Mouse (Mus musculus): ENCODE measurements around the gene Kif5c. TPM values are rescaled to one million over a fixed set of nuclear protein-coding genes. Genes with fewer than 3 reads are reported as not detected.

Gene Kif5c
- polyA plus RNA-seq, 2 experiments, result 4.5 to 5.3 TPM

DNA sequence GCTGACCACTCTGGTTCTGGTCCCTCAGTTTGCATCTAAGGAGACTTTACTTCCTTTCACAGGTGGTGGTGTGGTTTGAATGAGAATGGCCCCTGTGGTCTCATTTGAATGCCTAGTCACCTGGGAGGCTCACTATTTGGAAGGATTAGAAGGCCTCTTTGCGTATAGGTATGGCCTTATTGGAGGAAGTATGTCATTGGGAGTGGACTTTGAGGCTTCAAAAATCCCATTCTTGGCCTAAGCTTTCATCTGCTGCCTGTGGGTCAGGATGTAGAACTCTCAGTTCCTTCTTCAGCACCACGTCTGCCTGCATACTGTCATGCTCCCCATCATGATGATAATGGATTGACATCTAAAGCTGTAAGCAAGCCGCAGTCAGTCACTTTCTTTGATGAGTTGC, 134.0 kb downstream of the Kif5c start:
- no peak for TF ChIP-seq POLR2A (IDR thresholded peaks at IDR 0.05; ENCODE audit: borderline replicate concordance, extremely low read depth, insufficient read depth, insufficient read length)
- WGBS, result 97% methylated on average over 3 of the region's 3 CpGs
- DNase-seq (ENCODE audit: low spot score) (no peak), ATAC-seq (ENCODE audit: low FRiP score, low read depth) (no peak)
- Histone ChIP-seq H3K27me3 (ENCODE audit: control insufficient read depth, insufficient read depth, low read length) (no peaks in the 10 kb centered on the region), H3K4me1 (ENCODE audit: control insufficient read depth, insufficient read depth, low read length) (no peaks in the 10 kb centered on the region), H3K9me3 (ENCODE audit: control insufficient read depth, low read length) (no peaks in the 10 kb centered on the region), H3K4me3 (replicated peaks; ENCODE audit: low read length) (no peak overlapping the region), H3K9ac (ENCODE audit: low read depth, low read length, severe bottlenecking) (no peak overlapping the region), H3K36me3 (ENCODE audit: control insufficient read depth, insufficient read depth, low read length) (peaks cover 16% of the 10 kb centered on the region), H3K27ac (replicated peaks; ENCODE audit: low read depth, low read length) (no peak overlapping the region), H3K4me2 (replicated peaks; ENCODE audit: low read depth, low read length, severe bottlenecking) (no peak overlapping the region)

DNA sequence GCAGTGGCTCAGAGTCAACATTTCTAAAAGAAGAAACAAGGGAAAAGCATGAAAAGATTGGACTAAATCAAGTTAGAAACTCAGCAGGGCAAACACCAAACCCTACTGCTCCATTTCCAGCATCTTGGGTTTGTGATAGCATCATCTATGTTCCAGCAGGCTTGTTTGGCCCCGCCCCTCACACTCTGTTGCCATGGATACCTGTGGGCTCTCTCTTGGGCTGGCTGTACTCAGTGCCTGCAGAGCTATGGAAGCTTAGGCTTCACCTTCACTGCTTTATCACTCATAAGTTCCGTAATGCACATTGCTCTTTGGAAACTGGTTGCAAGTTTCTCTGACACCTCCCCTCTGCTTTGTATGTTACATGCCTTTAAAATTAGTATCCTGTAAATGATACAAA, 136.0 kb downstream of the Kif5c start:
- DNase-seq (ENCODE audit: low spot score) (no peak), ATAC-seq (ENCODE audit: low FRiP score, low read depth) (no peak)
- Histone ChIP-seq H3K27me3 (ENCODE audit: control insufficient read depth, insufficient read depth, low read length) (no peaks in the 10 kb centered on the region), H3K27ac (replicated peaks; ENCODE audit: low read depth, low read length) (no peak overlapping the region), H3K9ac (ENCODE audit: low read depth, low read length, severe bottlenecking) (no peak overlapping the region), H3K4me1 (ENCODE audit: control insufficient read depth, insufficient read depth, low read length) (no peaks in the 10 kb centered on the region), H3K9me3 (ENCODE audit: control insufficient read depth, low read length) (no peaks in the 10 kb centered on the region), H3K36me3 (ENCODE audit: control insufficient read depth, insufficient read depth, low read length) (peaks cover 22% of the 10 kb centered on the region), H3K4me3 (replicated peaks; ENCODE audit: low read length) (no peak overlapping the region), H3K4me2 (replicated peaks; ENCODE audit: low read depth, low read length, severe bottlenecking) (no peak overlapping the region)
- WGBS, result 52% methylated on average over 2 of the region's 2 CpGs
- no peak for TF ChIP-seq POLR2A (IDR thresholded peaks at IDR 0.05; ENCODE audit: borderline replicate concordance, extremely low read depth, insufficient read depth, insufficient read length)

DNA sequence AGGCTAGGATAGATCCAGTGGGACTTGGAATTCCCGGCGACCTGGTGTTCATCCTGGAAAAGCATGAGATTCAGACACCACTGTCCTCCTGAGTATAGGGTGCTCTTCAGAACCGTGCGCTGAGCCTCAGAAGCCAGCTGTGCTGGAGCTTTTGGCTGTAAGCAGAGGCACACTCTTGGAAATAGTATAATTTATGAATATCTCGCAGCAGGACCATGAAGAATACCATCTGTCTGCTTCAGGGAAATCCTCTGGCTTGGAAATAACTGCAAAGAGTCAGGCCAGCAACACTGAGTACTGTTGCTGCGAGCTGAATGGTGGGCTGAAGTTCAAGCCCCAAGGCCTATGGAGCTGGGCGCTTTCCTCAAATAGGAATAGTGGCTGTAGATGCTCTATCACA, 138.5 kb downstream of the Kif5c start:
- 90% methylated on average over 7 of the region's 7 CpGs for WGBS

DNA sequence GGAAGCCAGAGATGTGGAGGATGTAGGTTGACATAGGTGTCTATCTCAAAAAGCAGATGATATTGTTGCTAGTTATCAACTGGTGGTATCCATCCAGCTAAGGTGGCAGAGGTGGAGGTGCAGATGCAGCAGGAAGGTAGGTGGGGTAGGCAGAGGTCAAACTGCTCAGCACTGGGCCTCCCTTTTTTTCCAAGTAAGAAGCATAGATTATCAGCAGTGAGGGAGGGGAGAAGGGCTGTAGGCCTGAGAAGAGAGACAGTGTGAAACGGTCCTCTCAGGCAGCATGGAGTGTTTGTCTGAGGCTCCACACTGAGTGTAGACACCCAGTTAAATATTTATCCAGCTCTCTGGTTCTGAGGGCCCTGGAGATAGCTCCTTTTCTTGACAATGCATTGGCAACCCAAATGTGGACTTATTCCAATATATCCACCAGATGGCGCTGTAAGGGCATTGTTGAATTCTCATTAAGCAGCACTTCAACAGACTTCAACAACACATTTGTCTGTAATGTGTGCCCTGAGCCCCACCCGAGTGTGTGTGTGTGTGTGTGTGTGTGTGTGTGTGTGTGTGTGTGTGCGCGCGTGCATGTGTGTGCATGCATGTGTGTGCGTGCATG, 145.3 kb downstream of the Kif5c start:
- no peaks in the 10 kb centered on the region; the same call in 1 of the 2 replicates for H3K36me3 ChIP-seq (ENCODE audit: control insufficient read depth, insufficient read depth, low read length)
- H3K9me3 ChIP-seq (ENCODE audit: control insufficient read depth, low read length), result no peaks in the 10 kb centered on the region
- no peak for TF ChIP-seq POLR2A (IDR thresholded peaks at IDR 0.05; ENCODE audit: borderline replicate concordance, extremely low read depth, insufficient read depth, insufficient read length)
- H3K27ac ChIP-seq (replicated peaks; ENCODE audit: low read depth, low read length), result no peak overlapping the region
- ATAC-seq (ENCODE audit: low FRiP score, low read depth) (no peak), DNase-seq (ENCODE audit: low spot score) (peak; percentile 89)
- no peak overlapping the region for H3K4me3 ChIP-seq (replicated peaks; ENCODE audit: low read length)
- no peak overlapping the region for H3K4me2 ChIP-seq (replicated peaks; ENCODE audit: low read depth, low read length, severe bottlenecking)
- H3K4me1 ChIP-seq (ENCODE audit: control insufficient read depth, insufficient read depth, low read length), result no peaks in the 10 kb centered on the region
- WGBS, result 43% methylated on average over 7 of the region's 7 CpGs
- H3K9ac ChIP-seq (ENCODE audit: low read depth, low read length, severe bottlenecking), result no peak overlapping the region
- no peaks in the 10 kb centered on the region for H3K27me3 ChIP-seq (ENCODE audit: control insufficient read depth, insufficient read depth, low read length)

More for the DNA sequence above, 138.5 kb downstream of the Kif5c start:
- Histone ChIP-seq H3K9me3 (ENCODE audit: control insufficient read depth, low read length) (no peaks in the 10 kb centered on the region), H3K27ac (replicated peaks; ENCODE audit: low read depth, low read length) (no peak overlapping the region), H3K4me1 (ENCODE audit: control insufficient read depth, insufficient read depth, low read length) (no peaks in the 10 kb centered on the region), H3K4me3 (replicated peaks; ENCODE audit: low read length) (no peak overlapping the region), H3K9ac (ENCODE audit: low read depth, low read length, severe bottlenecking) (no peak overlapping the region), H3K4me2 (replicated peaks; ENCODE audit: low read depth, low read length, severe bottlenecking) (no peak overlapping the region), H3K27me3 (ENCODE audit: control insufficient read depth, insufficient read depth, low read length) (no peaks in the 10 kb centered on the region), H3K36me3 (ENCODE audit: control insufficient read depth, insufficient read depth, low read length) (peaks cover 13% of the 10 kb centered on the region)
- no peak for DNase-seq (ENCODE audit: low spot score)
- no peak for TF ChIP-seq POLR2A (IDR thresholded peaks at IDR 0.05; ENCODE audit: borderline replicate concordance, extremely low read depth, insufficient read depth, insufficient read length)
- no peak for ATAC-seq (ENCODE audit: low FRiP score, low read depth)

DNA sequence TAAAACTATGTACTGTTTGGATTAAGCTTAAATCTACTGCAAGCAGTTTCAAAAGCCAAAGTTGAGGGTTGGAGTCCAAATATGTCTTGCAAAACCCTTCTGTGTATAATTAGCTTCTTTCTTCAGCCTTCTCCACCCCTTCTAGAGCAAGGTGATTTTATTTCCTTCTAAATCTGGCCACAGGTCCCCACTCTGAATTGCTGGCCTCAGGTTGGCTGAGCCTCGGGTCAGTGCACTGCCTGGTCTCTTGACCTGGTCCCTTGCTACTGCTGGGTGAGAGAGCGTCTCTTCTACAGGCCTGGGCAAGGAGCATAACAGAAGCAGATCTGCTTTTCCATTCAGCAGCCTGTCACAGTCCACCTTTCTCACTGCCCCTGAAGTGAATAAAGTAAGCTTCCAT, 149.8 kb downstream of the Kif5c start:
- Histone ChIP-seq H3K27ac (replicated peaks; ENCODE audit: low read depth, low read length) (no peak overlapping the region), H3K27me3 (ENCODE audit: control insufficient read depth, insufficient read depth, low read length) (no peaks in the 10 kb centered on the region), H3K9me3 (ENCODE audit: control insufficient read depth, low read length) (no peaks in the 10 kb centered on the region), H3K4me3 (replicated peaks; ENCODE audit: low read length) (no peak overlapping the region), H3K4me2 (replicated peaks; ENCODE audit: low read depth, low read length, severe bottlenecking) (no peak overlapping the region), H3K9ac (ENCODE audit: low read depth, low read length, severe bottlenecking) (no peak overlapping the region), H3K36me3 (ENCODE audit: control insufficient read depth, insufficient read depth, low read length) (0 out of 2 replicates have a peak, but pooled peaks cover 3% of the 10 kb centered on the region), H3K4me1 (ENCODE audit: control insufficient read depth, insufficient read depth, low read length) (no peaks in the 10 kb centered on the region)
- WGBS, result 83% methylated on average over 2 of the region's 2 CpGs
- ATAC-seq (ENCODE audit: low FRiP score, low read depth) (no peak), DNase-seq (ENCODE audit: low spot score) (no peak)
- TF ChIP-seq POLR2A (IDR thresholded peaks at IDR 0.05; ENCODE audit: borderline replicate concordance, extremely low read depth, insufficient read depth, insufficient read length), result no peak
